Mouse (Mus musculus) Muller cell, postnatal 12 days (primary cell): Measurements from ENCODE around the gene Gnl1.
A peak's percentile ranks its signal among the peaks of the same experiment; 100 is the strongest.
"Not testable (repeated sequence)": the region's sequence is repeated elsewhere in the genome, so short reads cannot be mapped to it uniquely, and the experiment has no call there.

Experiments used
- DNase-seq: peaks from one replicate; pipeline ENCODE4 v3.0.0-alpha.2; 2015; ENCODE audit errors: inconsistent ontology term

The Gnl1 gene

GRCm38 (mm10) chr17:35994175-35994878, 14.7 kb downstream of the Gnl1 start:
- DNase-seq: peak; percentile 79

GRCm38 (mm10) chr17:35994879-35995240, 15.2 kb downstream of the Gnl1 start:
- DNase-seq: no peak

- peak; percentile 88 for DNase-seq
Measured at GRCm38 (mm10) chr17:35996949-35997348, 17.3 kb downstream of the Gnl1 start.

- DNase-seq: no peak
Measured at GRCm38 (mm10) chr17:35997713-35998510, 18.3 kb downstream of the Gnl1 start.

- DNase-seq: no peak
Measured at GRCm38 (mm10) chr17:35998545-35999305, 19.1 kb downstream of the Gnl1 start.

- no peak for DNase-seq
Measured at GRCm38 (mm10) chr17:35999356-35999755, 19.7 kb downstream of the Gnl1 start.

- no peak for DNase-seq
Measured at GRCm38 (mm10) chr17:36000349-36000748, 20.7 kb downstream of the Gnl1 start.

GRCm38 (mm10) chr17:36001121-36001897, 21.7 kb downstream of the Gnl1 start:
- no peak for DNase-seq

- peak; percentile 65 for DNase-seq
Measured at GRCm38 (mm10) chr17:36001966-36002365, 22.3 kb downstream of the Gnl1 start.

GRCm38 (mm10) chr17:36003331-36003730, 23.7 kb downstream of the Gnl1 start:
- DNase-seq: no peak

GRCm38 (mm10) chr17:36004409-36004808, 24.8 kb downstream of the Gnl1 start:
- DNase-seq: not testable (repeated sequence)

- no peak for DNase-seq
Measured at GRCm38 (mm10) chr17:36014977-36015376, 35.3 kb downstream of the Gnl1 start.

GRCm38 (mm10) chr17:36017046-36017445, 37.4 kb downstream of the Gnl1 start:
- no peak for DNase-seq

GRCm38 (mm10) chr17:36018979-36019378, 39.3 kb downstream of the Gnl1 start:
- DNase-seq: no peak

GRCm38 (mm10) chr17:36019519-36019918, 39.9 kb downstream of the Gnl1 start:
- no peak for DNase-seq

GRCm38 (mm10) chr17:36020191-36021073, 40.8 kb downstream of the Gnl1 start, which contains the start of gene H2-T24:
H2-T24 (minus strand) TSS chr17:36020560.
- peak; percentile 81 for DNase-seq

GRCm38 (mm10) chr17:36021309-36021708, 41.7 kb downstream of the Gnl1 start:
- DNase-seq: no peak

GRCm38 (mm10) chr17:36022098-36022497, 42.4 kb downstream of the Gnl1 start:
- DNase-seq: no peak

GRCm38 (mm10) chr17:36022922-36023321, 43.3 kb downstream of the Gnl1 start:
- no peak for DNase-seq
